Mouse (Mus musculus): ENCODE data around the gene Kif3c. TPM values are rescaled to one million over a fixed set of nuclear protein-coding genes. Genes with fewer than 3 reads are reported as not detected.
"Not testable (repeated sequence)": the region's sequence is repeated elsewhere in the genome, so short reads cannot be mapped to it uniquely, and the experiment has no call there.

The Kif3c gene
- polyA plus RNA-seq, 1 experiment from 2014 or later: 12.2 TPM

GRCm38 (mm10) chr12:3390071-3390470, 25.1 kb downstream of the Kif3c start:
- ATAC-seq (ENCODE audit: insufficient number of reproducible peaks, insufficient read depth, low FRiP score, low read depth): no peak
- no peak overlapping the region for H3K27ac ChIP-seq (ENCODE audit: low read length)
- 89% methylated on average over 2 of the region's 2 CpGs for WGBS
- H3K9ac ChIP-seq (replicated peaks; ENCODE audit: low read depth, low read length): no peak overlapping the region
- no peak overlapping the region for H3K4me2 ChIP-seq (replicated peaks; ENCODE audit: low read depth, low read length)
- no peaks in the 10 kb centered on the region for H3K4me1 ChIP-seq (ENCODE audit: control insufficient read depth, insufficient read depth, low read length)
- no peaks in the 10 kb centered on the region for H3K9me3 ChIP-seq (ENCODE audit: control insufficient read depth, low read depth, low read length)
- H3K4me3 ChIP-seq (ENCODE audit: low read depth, low read length): no peak overlapping the region
- H3K36me3 ChIP-seq (ENCODE audit: control insufficient read depth, insufficient read depth, low read length): peaks cover 15% of the 10 kb centered on the region; the same call in 1 of the 2 replicates
- no peaks in the 10 kb centered on the region for H3K27me3 ChIP-seq (ENCODE audit: control insufficient read depth, insufficient read depth, low read length)

GRCm38 (mm10) chr12:3390577-3391262, 25.8 kb downstream of the Kif3c start:
- WGBS: 34% methylated on average over 12 of the region's 12 CpGs
- Histone ChIP-seq H3K4me2 (replicated peaks; ENCODE audit: low read depth, low read length) (no peak overlapping the region), H3K9me3 (ENCODE audit: control insufficient read depth, low read depth, low read length) (no peaks in the 10 kb centered on the region), H3K36me3 (ENCODE audit: control insufficient read depth, insufficient read depth, low read length) (peaks cover 15% of the 10 kb centered on the region; the same call in 1 of the 2 replicates), H3K27ac (ENCODE audit: low read length) (no peak overlapping the region), H3K27me3 (ENCODE audit: control insufficient read depth, insufficient read depth, low read length) (no peaks in the 10 kb centered on the region), H3K9ac (replicated peaks; ENCODE audit: low read depth, low read length) (no peak overlapping the region), H3K4me3 (ENCODE audit: low read depth, low read length) (no peak overlapping the region), H3K4me1 (ENCODE audit: control insufficient read depth, insufficient read depth, low read length) (no peaks in the 10 kb centered on the region)
- ATAC-seq (ENCODE audit: insufficient number of reproducible peaks, insufficient read depth, low FRiP score, low read depth): peak; percentile 35; the same call in 1 of the 2 replicates

GRCm38 (mm10) chr12:3391276-3391675, 26.3 kb downstream of the Kif3c start:
- no peak overlapping the region for H3K4me3 ChIP-seq (ENCODE audit: low read depth, low read length)
- H3K9me3 ChIP-seq (ENCODE audit: control insufficient read depth, low read depth, low read length): no peaks in the 10 kb centered on the region
- H3K27ac ChIP-seq (ENCODE audit: low read length): no peak overlapping the region
- H3K27me3 ChIP-seq (ENCODE audit: control insufficient read depth, insufficient read depth, low read length): no peaks in the 10 kb centered on the region
- H3K4me1 ChIP-seq (ENCODE audit: control insufficient read depth, insufficient read depth, low read length): no peaks in the 10 kb centered on the region
- no peak; the same call in 1 of the 2 replicates for ATAC-seq (ENCODE audit: insufficient number of reproducible peaks, insufficient read depth, low FRiP score, low read depth)
- 75% methylated on average over 1 of the region's 1 CpGs for WGBS
- H3K4me2 ChIP-seq (replicated peaks; ENCODE audit: low read depth, low read length): no peak overlapping the region
- H3K9ac ChIP-seq (replicated peaks; ENCODE audit: low read depth, low read length): no peak overlapping the region
- peaks cover 15% of the 10 kb centered on the region; the same call in 1 of the 2 replicates for H3K36me3 ChIP-seq (ENCODE audit: control insufficient read depth, insufficient read depth, low read length)

GRCm38 (mm10) chr12:3393140-3393539, 28.2 kb downstream of the Kif3c start:
- Histone ChIP-seq H3K9me3 (ENCODE audit: control insufficient read depth, low read depth, low read length) (no peaks in the 10 kb centered on the region), H3K9ac (replicated peaks; ENCODE audit: low read depth, low read length) (no peak overlapping the region), H3K36me3 (ENCODE audit: control insufficient read depth, insufficient read depth, low read length) (peaks cover 11% of the 10 kb centered on the region; the same call in 1 of the 2 replicates), H3K4me1 (ENCODE audit: control insufficient read depth, insufficient read depth, low read length) (no peaks in the 10 kb centered on the region), H3K27ac (ENCODE audit: low read length) (no peak overlapping the region), H3K4me2 (replicated peaks; ENCODE audit: low read depth, low read length) (no peak overlapping the region), H3K4me3 (ENCODE audit: low read depth, low read length) (no peak overlapping the region), H3K27me3 (ENCODE audit: control insufficient read depth, insufficient read depth, low read length) (no peaks in the 10 kb centered on the region)
- 68% methylated on average over 4 of the region's 4 CpGs for WGBS
- no peak for ATAC-seq (ENCODE audit: insufficient number of reproducible peaks, insufficient read depth, low FRiP score, low read depth)

GRCm38 (mm10) chr12:3396931-3397330, 32.0 kb downstream of the Kif3c start:
- no peaks in the 10 kb centered on the region for H3K4me1 ChIP-seq (ENCODE audit: control insufficient read depth, insufficient read depth, low read length)
- 89% methylated on average over 8 of the region's 8 CpGs for WGBS
- no peak overlapping the region for H3K4me3 ChIP-seq (ENCODE audit: low read depth, low read length)
- H3K27me3 ChIP-seq (ENCODE audit: control insufficient read depth, insufficient read depth, low read length): no peaks in the 10 kb centered on the region
- H3K27ac ChIP-seq (ENCODE audit: low read length): no peak overlapping the region
- H3K4me2 ChIP-seq (replicated peaks; ENCODE audit: low read depth, low read length): no peak overlapping the region
- no peak for ATAC-seq (ENCODE audit: insufficient number of reproducible peaks, insufficient read depth, low FRiP score, low read depth)
- peaks cover 5% of the 10 kb centered on the region; the same call in 1 of the 2 replicates for H3K36me3 ChIP-seq (ENCODE audit: control insufficient read depth, insufficient read depth, low read length)
- H3K9ac ChIP-seq (replicated peaks; ENCODE audit: low read depth, low read length): no peak overlapping the region
- no peaks in the 10 kb centered on the region for H3K9me3 ChIP-seq (ENCODE audit: control insufficient read depth, low read depth, low read length)

- H3K4me1 ChIP-seq (ENCODE audit: control insufficient read depth, insufficient read depth, low read length); H3K4me3 ChIP-seq (ENCODE audit: low read depth, low read length); H3K9me3 ChIP-seq (ENCODE audit: control insufficient read depth, low read depth, low read length); H3K27me3 ChIP-seq (ENCODE audit: control insufficient read depth, insufficient read depth, low read length); H3K27ac ChIP-seq (ENCODE audit: low read length); H3K4me2 ChIP-seq (replicated peaks; ENCODE audit: low read depth, low read length); H3K9ac ChIP-seq (replicated peaks; ENCODE audit: low read depth, low read length): not testable (repeated sequence)
- H3K36me3 ChIP-seq (ENCODE audit: control insufficient read depth, insufficient read depth, low read length): peaks cover 14% of the 10 kb centered on the region; the same call in 1 of the 2 replicates
- WGBS: 95% methylated on average over 3 of the region's 3 CpGs
- 0 out of 2 replicates have a peak, but pooled peaks have one; percentile 33 for ATAC-seq (ENCODE audit: insufficient number of reproducible peaks, insufficient read depth, low FRiP score, low read depth)
Observed at GRCm38 (mm10) chr12:3405662-3406061, 40.7 kb downstream of the Kif3c start.

- H3K9ac ChIP-seq (replicated peaks; ENCODE audit: low read depth, low read length): no peak overlapping the region
- WGBS: over 99% methylated on average over 6 of the region's 6 CpGs
- no peak for ATAC-seq (ENCODE audit: insufficient number of reproducible peaks, insufficient read depth, low FRiP score, low read depth)
- H3K4me1 ChIP-seq (ENCODE audit: control insufficient read depth, insufficient read depth, low read length): no peaks in the 10 kb centered on the region
- H3K27me3 ChIP-seq (ENCODE audit: control insufficient read depth, insufficient read depth, low read length): no peaks in the 10 kb centered on the region
- H3K27ac ChIP-seq (ENCODE audit: low read length): no peak overlapping the region
- H3K9me3 ChIP-seq (ENCODE audit: control insufficient read depth, low read depth, low read length): no peaks in the 10 kb centered on the region
- H3K36me3 ChIP-seq (ENCODE audit: control insufficient read depth, insufficient read depth, low read length): peaks cover 14% of the 10 kb centered on the region; the same call in 1 of the 2 replicates
- no peak overlapping the region for H3K4me2 ChIP-seq (replicated peaks; ENCODE audit: low read depth, low read length)
- H3K4me3 ChIP-seq (ENCODE audit: low read depth, low read length): no peak overlapping the region
Observed at GRCm38 (mm10) chr12:3406585-3406984, 41.7 kb downstream of the Kif3c start.

- WGBS: 94% methylated on average over 4 of the region's 4 CpGs
- Histone ChIP-seq H3K9me3 (ENCODE audit: control insufficient read depth, low read depth, low read length) (no peaks in the 10 kb centered on the region), H3K4me3 (ENCODE audit: low read depth, low read length) (no peak overlapping the region), H3K4me1 (ENCODE audit: control insufficient read depth, insufficient read depth, low read length) (no peaks in the 10 kb centered on the region), H3K27ac (ENCODE audit: low read length) (no peak overlapping the region), H3K36me3 (ENCODE audit: control insufficient read depth, insufficient read depth, low read length) (no peaks in the 10 kb centered on the region), H3K27me3 (ENCODE audit: control insufficient read depth, insufficient read depth, low read length) (no peaks in the 10 kb centered on the region), H3K4me2 (replicated peaks; ENCODE audit: low read depth, low read length) (no peak overlapping the region), H3K9ac (replicated peaks; ENCODE audit: low read depth, low read length) (no peak overlapping the region)
- no peak for ATAC-seq (ENCODE audit: insufficient number of reproducible peaks, insufficient read depth, low FRiP score, low read depth)
Observed at GRCm38 (mm10) chr12:3414956-3415355, 50.0 kb downstream of the Kif3c start.

- H3K36me3 ChIP-seq (ENCODE audit: control insufficient read depth, insufficient read depth, low read length): no peaks in the 10 kb centered on the region
- no peak overlapping the region for H3K9ac ChIP-seq (replicated peaks; ENCODE audit: low read depth, low read length)
- no peaks in the 10 kb centered on the region for H3K9me3 ChIP-seq (ENCODE audit: control insufficient read depth, low read depth, low read length)
- no peak overlapping the region for H3K4me2 ChIP-seq (replicated peaks; ENCODE audit: low read depth, low read length)
- WGBS: 97% methylated on average over 3 of the region's 3 CpGs
- no peak overlapping the region for H3K27ac ChIP-seq (ENCODE audit: low read length)
- H3K4me1 ChIP-seq (ENCODE audit: control insufficient read depth, insufficient read depth, low read length): no peaks in the 10 kb centered on the region
- no peak for ATAC-seq (ENCODE audit: insufficient number of reproducible peaks, insufficient read depth, low FRiP score, low read depth)
- H3K27me3 ChIP-seq (ENCODE audit: control insufficient read depth, insufficient read depth, low read length): no peaks in the 10 kb centered on the region
- H3K4me3 ChIP-seq (ENCODE audit: low read depth, low read length): no peak overlapping the region
Observed at GRCm38 (mm10) chr12:3418761-3419160, 53.8 kb downstream of the Kif3c start.
